Mouse (Mus musculus): ENCODE measurements around the gene Nbea. TPM values are rescaled to one million over a fixed set of nuclear protein-coding genes. Genes with fewer than 3 reads are reported as not detected.
A peak's percentile ranks its signal among the peaks of the same experiment; 100 is the strongest.

The Nbea gene
- polyA plus RNA-seq, 1 experiment from 2014 or later, result 0.03 TPM

- H3K36me3 ChIP-seq (ENCODE audit: inconsistent target), result no peaks in the 10 kb centered on the region
- no peak overlapping the region for H3K27ac ChIP-seq
- no peaks in the 10 kb centered on the region for H3K79me2 ChIP-seq (ENCODE audit: inconsistent target)
- 69% methylated on average over 4 of the region's 4 CpGs for WGBS (ENCODE audit: missing documents)
- no peak overlapping the region for H3K4me3 ChIP-seq (ENCODE audit: inconsistent target)
Measured at GRCm38 (mm10) chr3:55684892-55685291, 498.6 kb downstream of the Nbea start.

- 88% methylated on average over 2 of the region's 2 CpGs for WGBS (ENCODE audit: missing documents)
- H3K4me3 ChIP-seq (ENCODE audit: inconsistent target), result no peak overlapping the region
- H3K36me3 ChIP-seq (ENCODE audit: inconsistent target), result no peaks in the 10 kb centered on the region
- H3K27ac ChIP-seq, result no peak overlapping the region
- H3K79me2 ChIP-seq (ENCODE audit: inconsistent target), result no peaks in the 10 kb centered on the region
Measured at GRCm38 (mm10) chr3:55677691-55678090, 505.8 kb downstream of the Nbea start.

GRCm38 (mm10) chr3:55674185-55674584 lies 509.3 kb downstream of the Nbea start:
- no peak overlapping the region for H3K27ac ChIP-seq
- no peaks in the 10 kb centered on the region for H3K36me3 ChIP-seq (ENCODE audit: inconsistent target)
- WGBS (ENCODE audit: missing documents), result 88% methylated on average over 7 of the region's 7 CpGs
- H3K4me3 ChIP-seq (ENCODE audit: inconsistent target), result no peak overlapping the region
- no peaks in the 10 kb centered on the region for H3K79me2 ChIP-seq (ENCODE audit: inconsistent target)

GRCm38 (mm10) chr3:55667048-55667447 lies 516.5 kb downstream of the Nbea start:
- H3K36me3 ChIP-seq (ENCODE audit: inconsistent target), result no peaks in the 10 kb centered on the region
- no peaks in the 10 kb centered on the region for H3K79me2 ChIP-seq (ENCODE audit: inconsistent target)
- H3K4me3 ChIP-seq (ENCODE audit: inconsistent target), result no peak overlapping the region
- H3K27ac ChIP-seq, result no peak overlapping the region
- WGBS (ENCODE audit: missing documents), result 53% methylated on average over 6 of the region's 6 CpGs

GRCm38 (mm10) chr3:55665928-55666327 lies 517.6 kb downstream of the Nbea start:
- no peaks in the 10 kb centered on the region for H3K79me2 ChIP-seq (ENCODE audit: inconsistent target)
- no peak overlapping the region for H3K27ac ChIP-seq
- no peak overlapping the region for H3K4me3 ChIP-seq (ENCODE audit: inconsistent target)
- WGBS (ENCODE audit: missing documents), result 99% methylated on average over 5 of the region's 5 CpGs
- H3K36me3 ChIP-seq (ENCODE audit: inconsistent target), result no peaks in the 10 kb centered on the region

- no peaks in the 10 kb centered on the region for H3K36me3 ChIP-seq (ENCODE audit: inconsistent target)
- no peaks in the 10 kb centered on the region for H3K79me2 ChIP-seq (ENCODE audit: inconsistent target)
- H3K4me3 ChIP-seq (ENCODE audit: inconsistent target), result no peak overlapping the region
- 94% methylated on average over 3 of the region's 3 CpGs for WGBS (ENCODE audit: missing documents)
- H3K27ac ChIP-seq, result no peak overlapping the region
Measured at GRCm38 (mm10) chr3:55664713-55665112, 518.8 kb downstream of the Nbea start.

- 64% methylated on average over 7 of the region's 9 CpGs for WGBS (ENCODE audit: missing documents)
- Histone ChIP-seq H3K4me3 (ENCODE audit: inconsistent target) (no peak overlapping the region), H3K27ac (no peak overlapping the region), H3K36me3 (ENCODE audit: inconsistent target) (no peaks in the 10 kb centered on the region), H3K79me2 (ENCODE audit: inconsistent target) (no peaks in the 10 kb centered on the region)
Measured at GRCm38 (mm10) chr3:55661678-55662445, 521.6 kb downstream of the Nbea start.

GRCm38 (mm10) chr3:55660261-55660838 lies 523.2 kb downstream of the Nbea start:
- Histone ChIP-seq H3K27ac (0 out of 2 replicates have a peak overlapping the region, but pooled peaks have one; percentile 10), H3K36me3 (ENCODE audit: inconsistent target) (no peaks in the 10 kb centered on the region), H3K79me2 (ENCODE audit: inconsistent target) (no peaks in the 10 kb centered on the region), H3K4me3 (ENCODE audit: inconsistent target) (no peak overlapping the region)
- 46% methylated on average over 10 of the region's 10 CpGs for WGBS (ENCODE audit: missing documents)

GRCm38 (mm10) chr3:55659558-55660215 lies 523.8 kb downstream of the Nbea start:
- no peak overlapping the region for H3K27ac ChIP-seq
- 88% methylated on average over 7 of the region's 7 CpGs for WGBS (ENCODE audit: missing documents)
- no peaks in the 10 kb centered on the region for H3K79me2 ChIP-seq (ENCODE audit: inconsistent target)
- no peaks in the 10 kb centered on the region for H3K36me3 ChIP-seq (ENCODE audit: inconsistent target)
- H3K4me3 ChIP-seq (ENCODE audit: inconsistent target), result no peak overlapping the region

GRCm38 (mm10) chr3:55652321-55652720 lies 531.2 kb downstream of the Nbea start:
- Histone ChIP-seq H3K4me3 (ENCODE audit: inconsistent target) (no peak overlapping the region), H3K27ac (peak overlapping the region; percentile 96), H3K36me3 (ENCODE audit: inconsistent target) (no peaks in the 10 kb centered on the region), H3K79me2 (ENCODE audit: inconsistent target) (no peaks in the 10 kb centered on the region)
- WGBS (ENCODE audit: missing documents), result 0% methylated on average over 2 of the region's 2 CpGs

- no peak overlapping the region for H3K4me3 ChIP-seq (ENCODE audit: inconsistent target)
- no peaks in the 10 kb centered on the region for H3K36me3 ChIP-seq (ENCODE audit: inconsistent target)
- 49% methylated on average over 4 of the region's 4 CpGs for WGBS (ENCODE audit: missing documents)
- H3K79me2 ChIP-seq (ENCODE audit: inconsistent target), result no peaks in the 10 kb centered on the region
- peak overlapping the region; percentile 96 for H3K27ac ChIP-seq
Measured at GRCm38 (mm10) chr3:55651877-55652276, 531.6 kb downstream of the Nbea start.

- 100% methylated on average over 5 of the region's 5 CpGs for whole genome bisulfite sequencing (ENCODE audit: missing documents)
- Histone ChIP-seq H3K4me3 (ENCODE audit: inconsistent target) (no peak overlapping the region), H3K36me3 (ENCODE audit: inconsistent target) (no peaks in the 10 kb centered on the region), H3K27ac (no peak overlapping the region), H3K79me2 (ENCODE audit: inconsistent target) (no peaks in the 10 kb centered on the region)
Measured at GRCm38 (mm10) chr3:55649541-55649940, 534.0 kb downstream of the Nbea start.

GRCm38 (mm10) chr3:55648299-55648698 lies 535.2 kb downstream of the Nbea start:
- Histone ChIP-seq H3K4me3 (ENCODE audit: inconsistent target) (no peak overlapping the region), H3K27ac (no peak overlapping the region), H3K79me2 (ENCODE audit: inconsistent target) (no peaks in the 10 kb centered on the region), H3K36me3 (ENCODE audit: inconsistent target) (no peaks in the 10 kb centered on the region)
- 95% methylated on average over 3 of the region's 4 CpGs for WGBS (ENCODE audit: missing documents)

GRCm38 (mm10) chr3:55647176-55647575 lies 536.3 kb downstream of the Nbea start:
- no peaks in the 10 kb centered on the region for H3K36me3 ChIP-seq (ENCODE audit: inconsistent target)
- no peak overlapping the region for H3K27ac ChIP-seq
- H3K4me3 ChIP-seq (ENCODE audit: inconsistent target), result no peak overlapping the region
- H3K79me2 ChIP-seq (ENCODE audit: inconsistent target), result no peaks in the 10 kb centered on the region
- WGBS (ENCODE audit: missing documents), result 97% methylated on average over 6 of the region's 6 CpGs

- 100% methylated on average over 3 of the region's 3 CpGs for WGBS (ENCODE audit: missing documents)
- Histone ChIP-seq H3K36me3 (ENCODE audit: inconsistent target) (no peaks in the 10 kb centered on the region), H3K4me3 (ENCODE audit: inconsistent target) (no peak overlapping the region), H3K27ac (no peak overlapping the region), H3K79me2 (ENCODE audit: inconsistent target) (no peaks in the 10 kb centered on the region)
Measured at GRCm38 (mm10) chr3:55646437-55646836, 537.1 kb downstream of the Nbea start.

Measured in macrophage (primary cell).